Mouse (Mus musculus) spleen, embryonic (tissue): ENCODE measurements around the gene Gm12169.
"Not testable (repeated sequence)": the region's sequence is repeated elsewhere in the genome, so short reads cannot be mapped to it uniquely, and the experiment has no call there.

Experiments
- CTCF ChIA-PET: fragments of 350-600 bp; sonication (Branson Sonifier 250); formaldehyde crosslinking; loops from one replicate; lab custom pipeline; 2022; lab: Charles Lee

The Gm12169 gene

DNA sequence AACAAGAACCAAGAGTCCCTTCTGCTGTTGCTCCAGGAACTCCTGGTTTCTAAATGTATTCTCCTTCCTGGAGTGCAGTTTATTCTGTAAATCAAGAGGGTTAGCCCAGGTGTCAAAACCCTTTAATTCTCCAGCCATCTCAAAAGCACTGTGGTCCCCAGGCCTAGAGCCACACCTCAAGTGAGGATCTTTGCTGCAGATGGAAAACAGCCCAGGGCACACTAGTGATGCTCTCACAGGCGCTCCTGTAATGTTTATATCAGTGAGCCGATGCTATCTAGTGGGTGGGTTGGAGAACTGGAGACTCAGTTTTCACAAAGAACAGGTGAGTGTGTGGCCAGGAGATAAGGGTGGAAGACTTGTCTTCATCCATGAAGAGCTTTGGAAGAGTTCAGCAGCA, at the start of gene Gm12169:
Gm12169 (plus strand) TSS at position 301 of the 400 bp plus-strand sequence.
- CTCF ChIA-PET: interaction anchor here (0.6 kb wide), 1 partner anchor 114 kb away, joined by 8 read pairs; no protein-coding TSS in a partner anchor

- CTCF ChIA-PET: no interaction called here
Measured at GRCm38 (mm10) chr11:46474220-46474619, 49.8 kb upstream of the Gm12169 start.

DNA sequence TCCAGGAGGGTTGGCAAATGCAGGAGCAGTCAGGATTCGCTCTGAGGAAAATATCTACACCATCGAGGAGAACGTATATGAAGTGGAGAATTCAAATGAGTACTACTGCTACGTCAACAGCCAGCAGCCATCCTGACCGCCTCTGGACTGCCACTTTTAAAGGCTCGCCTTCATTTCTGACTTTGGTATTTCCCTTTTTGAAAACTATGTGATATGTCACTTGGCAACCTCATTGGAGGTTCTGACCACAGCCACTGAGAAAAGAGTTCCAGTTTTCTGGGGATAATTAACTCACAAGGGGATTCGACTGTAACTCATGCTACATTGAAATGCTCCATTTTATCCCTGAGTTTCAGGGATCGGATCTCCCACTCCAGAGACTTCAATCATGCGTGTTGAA, 44.7 kb upstream of the Gm12169 start:
- CTCF ChIA-PET: interaction anchor here (0.6 kb wide), 1 partner anchor 10 kb away, joined by 8 read pairs; no protein-coding TSS in a partner anchor

- CTCF ChIA-PET: interaction anchor here (0.6 kb wide), 1 partner anchor 25 kb away, joined by 10 read pairs; no protein-coding TSS in a partner anchor
Measured at GRCm38 (mm10) chr11:46480517-46480916, 43.5 kb upstream of the Gm12169 start.

GRCm38 (mm10) chr11:46488231-46488630, 35.8 kb upstream of the Gm12169 start:
- CTCF ChIA-PET: no interaction called here

DNA sequence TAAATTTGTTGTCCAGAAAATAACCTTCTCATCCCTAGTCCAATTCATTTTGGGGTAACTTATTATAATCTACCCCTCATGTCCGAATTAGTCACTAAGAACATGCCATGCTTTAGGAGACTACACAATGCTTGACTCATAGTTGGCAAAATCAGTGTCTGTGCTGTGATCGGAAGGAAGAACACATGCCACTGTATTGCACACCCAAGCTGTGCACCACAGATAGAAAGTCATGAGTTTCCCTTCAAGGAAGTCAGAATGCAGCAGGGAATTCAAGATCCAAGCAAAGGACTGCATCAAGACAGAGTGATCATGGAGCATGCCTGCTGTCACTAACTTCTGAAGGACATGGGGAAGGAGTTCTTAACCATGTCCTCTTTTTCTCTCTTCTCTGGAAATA, 35.4 kb upstream of the Gm12169 start:
- CTCF ChIA-PET: no interaction called here

DNA sequence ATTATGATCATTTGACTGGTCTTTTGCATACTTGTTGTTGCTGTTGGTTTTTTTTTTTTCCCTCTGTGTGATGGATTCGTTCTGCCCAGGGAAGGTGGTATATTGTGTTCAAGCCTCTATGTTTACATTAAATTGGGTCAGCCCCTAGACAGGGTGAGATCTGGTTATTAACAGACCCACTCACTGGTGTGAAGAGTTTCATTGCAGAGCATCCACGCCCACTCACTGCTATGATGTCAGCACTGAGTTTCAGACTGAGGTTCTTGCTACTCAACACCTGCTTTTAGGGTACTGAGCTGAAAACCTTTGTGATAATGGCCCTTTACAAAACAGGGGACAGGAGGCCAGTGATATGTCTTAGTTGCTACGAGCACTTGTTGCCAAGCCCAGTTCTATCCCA, 16.9 kb upstream of the Gm12169 start:
- CTCF ChIA-PET: interaction anchor here (0.7 kb wide), 1 partner anchor 1322 kb away, joined by 5 read pairs; no protein-coding TSS in a partner anchor

GRCm38 (mm10) chr11:46509900-46510299, 14.1 kb upstream of the Gm12169 start:
- CTCF ChIA-PET: no interaction called here

DNA sequence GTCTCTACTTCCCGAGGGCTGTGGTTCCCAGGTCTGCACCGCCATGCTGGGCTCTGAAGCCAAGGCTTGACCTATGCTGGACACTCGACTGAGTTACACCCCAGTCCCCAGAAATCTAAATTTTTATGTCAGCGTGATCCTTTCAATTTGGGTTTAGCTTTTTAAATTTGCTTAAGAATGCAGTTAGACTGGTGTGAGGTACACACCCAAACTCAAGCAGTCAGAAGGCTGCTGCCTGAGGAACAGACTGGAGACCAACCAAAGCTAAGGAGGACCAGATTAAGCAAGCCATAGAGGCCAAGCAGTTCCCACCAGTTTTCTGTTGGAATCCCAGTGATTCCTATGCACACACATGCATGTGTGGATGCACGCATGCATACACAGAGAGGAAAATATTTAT, 2.7 kb upstream of the Gm12169 start:
- CTCF ChIA-PET: not testable (repeated sequence)

- CTCF ChIA-PET: no interaction called here
Measured at GRCm38 (mm10) chr11:46522719-46523118, 1.3 kb upstream of the Gm12169 start.

GRCm38 (mm10) chr11:46530149-46530548, 6.1 kb downstream of the Gm12169 start:
- CTCF ChIA-PET: no interaction called here

- CTCF ChIA-PET: no interaction called here
Measured at GRCm38 (mm10) chr11:46536978-46537377, 13.0 kb downstream of the Gm12169 start.

DNA sequence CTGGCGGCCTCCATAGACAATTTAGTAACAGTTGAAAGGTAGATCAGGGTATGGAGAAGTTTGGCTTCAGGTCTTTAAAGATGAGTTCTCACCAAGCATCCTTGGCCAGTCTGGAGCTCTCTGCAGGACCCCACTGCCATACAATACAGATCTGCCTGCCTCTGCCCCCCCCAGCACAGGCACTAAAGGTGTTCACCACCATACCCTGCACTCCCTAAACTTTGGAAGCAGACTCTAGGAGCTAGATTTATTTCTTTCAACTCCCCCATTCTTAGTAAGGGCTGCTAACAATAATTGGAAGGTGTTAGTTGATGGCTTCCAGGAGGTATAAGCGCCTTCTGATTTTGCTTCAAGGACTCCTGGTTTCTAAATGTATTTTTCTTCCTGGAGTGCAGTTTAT, 19.5 kb downstream of the Gm12169 start:
- CTCF ChIA-PET: no interaction called here

GRCm38 (mm10) chr11:46549721-46550120, 25.7 kb downstream of the Gm12169 start:
- CTCF ChIA-PET: no interaction called here

DNA sequence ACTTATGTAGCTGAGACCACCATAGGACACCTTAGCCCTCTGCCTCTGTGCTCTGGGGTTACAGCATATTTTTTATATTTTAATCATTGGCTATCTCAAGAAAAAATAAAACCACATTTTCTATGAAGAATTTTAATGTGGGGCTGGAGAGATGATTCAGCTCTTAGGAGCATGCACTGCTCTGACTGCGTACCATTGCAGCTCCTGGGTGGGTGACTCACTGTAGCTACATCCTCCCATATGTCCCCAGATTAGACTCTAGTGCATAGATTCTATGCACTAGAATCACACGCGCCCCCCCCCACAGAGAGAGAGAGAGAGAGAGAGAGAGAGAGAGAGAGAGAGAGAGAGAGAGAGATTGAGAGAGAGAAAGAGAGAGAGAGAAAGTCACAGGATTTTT, 28.7 kb downstream of the Gm12169 start:
- CTCF ChIA-PET: no interaction called here

DNA sequence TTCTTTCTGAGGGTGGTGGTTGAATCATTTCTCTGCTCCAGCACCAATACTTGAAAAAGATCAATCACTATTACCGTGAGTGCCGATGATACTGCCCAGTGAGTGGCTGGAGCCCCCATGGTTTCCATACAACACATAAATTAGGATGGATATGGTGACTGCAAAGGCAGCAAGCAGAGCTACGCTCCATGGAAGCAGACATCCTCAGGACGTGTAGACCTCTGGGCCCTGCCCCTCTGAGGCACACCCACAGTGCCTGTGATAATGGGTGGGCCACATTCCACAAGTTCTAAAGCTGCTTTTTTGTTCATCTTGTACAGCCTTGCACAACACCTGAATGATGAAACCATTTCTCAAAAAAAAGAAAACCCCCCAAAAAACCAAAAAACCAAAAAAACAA, 37.1 kb downstream of the Gm12169 start:
- CTCF ChIA-PET: interaction anchor here (0.7 kb wide), 1 partner anchor 35 kb away, joined by 4 read pairs; no protein-coding TSS in a partner anchor

DNA sequence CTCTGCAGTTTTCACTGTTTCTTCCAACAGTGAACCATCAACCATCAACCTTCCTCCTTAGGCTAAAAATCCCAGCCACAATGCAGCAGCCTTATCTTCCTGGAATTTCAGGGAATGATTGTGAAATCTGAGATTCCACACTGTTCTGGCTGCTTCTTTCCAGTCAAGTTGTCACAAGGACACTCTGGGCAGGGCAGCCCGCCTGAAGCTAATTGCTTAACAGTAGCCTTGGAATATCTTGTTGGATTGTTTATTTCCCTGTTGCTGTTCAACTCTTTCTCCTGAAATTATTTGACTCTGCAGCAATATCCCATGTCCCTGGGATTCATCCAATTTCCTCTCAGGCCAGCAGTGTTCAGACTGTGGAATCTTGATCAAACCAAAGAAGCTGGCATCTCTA, 40.7 kb downstream of the Gm12169 start:
- CTCF ChIA-PET: no interaction called here

GRCm38 (mm10) chr11:46565967-46566366, 42.0 kb downstream of the Gm12169 start:
- CTCF ChIA-PET: interaction anchor here (0.7 kb wide), 1 partner anchor 228 kb away, joined by 4 read pairs; no protein-coding TSS in a partner anchor

DNA sequence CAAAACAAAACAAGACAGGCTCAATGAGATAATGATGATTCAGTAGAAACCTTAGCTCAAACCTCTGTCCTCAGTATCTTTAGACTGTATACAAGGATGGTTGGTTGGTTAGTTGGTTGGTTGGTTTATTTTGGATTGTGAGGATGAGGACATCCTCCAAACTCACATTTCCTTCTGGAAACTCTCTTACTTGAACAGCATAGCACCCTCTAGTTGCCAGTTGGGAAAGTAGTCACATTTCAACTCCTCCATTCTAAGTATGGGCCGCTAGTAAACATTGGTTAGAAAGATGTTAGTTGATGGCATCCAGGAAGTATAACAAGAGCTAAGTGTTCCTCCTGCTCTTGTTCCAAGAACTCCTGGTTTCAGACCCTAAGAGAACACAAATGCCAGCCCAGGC, 45.1 kb downstream of the Gm12169 start:
- CTCF ChIA-PET: no interaction called here

GRCm38 (mm10) chr11:46571327-46571726, 47.3 kb downstream of the Gm12169 start, which contains the start of gene BC053393:
BC053393 (plus strand) TSS chr11:46571536.
- CTCF ChIA-PET: no interaction called here

DNA sequence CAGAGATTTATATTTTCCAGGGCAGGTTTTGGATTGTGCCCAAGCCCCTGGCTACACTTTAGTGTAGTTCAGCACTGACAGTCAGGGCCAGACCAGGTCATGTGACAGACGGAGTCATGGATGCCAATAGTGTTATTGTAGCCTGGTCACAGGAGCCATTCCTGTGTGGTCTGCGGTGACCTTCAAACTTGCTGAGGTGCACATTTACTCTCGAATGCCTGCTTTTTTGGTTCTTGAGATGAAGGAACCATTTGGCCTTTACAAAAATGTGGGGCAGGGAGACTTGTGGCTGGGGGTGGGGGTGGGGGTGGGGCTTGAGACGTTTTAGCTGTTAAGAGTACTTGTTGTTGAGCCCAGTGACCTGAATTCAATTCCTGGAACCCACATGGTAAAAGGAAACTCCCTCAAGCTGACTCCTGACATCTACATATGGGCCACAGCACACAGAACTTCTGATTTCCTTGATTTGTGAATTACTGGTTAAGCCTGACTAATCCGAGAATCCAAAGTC, 54.8 kb downstream of the Gm12169 start:
- CTCF ChIA-PET: no interaction called here

- CTCF ChIA-PET: no interaction called here
Measured at GRCm38 (mm10) chr11:46580428-46580827, 56.4 kb downstream of the Gm12169 start.

GRCm38 (mm10) chr11:46582741-46583140, 58.7 kb downstream of the Gm12169 start:
- CTCF ChIA-PET: no interaction called here
